8 mouse cellular contexts compared by ENCODE assay signal in genomic region chr14:62760321-62761035, GRCm38 (mm10). TPM values are rescaled to one million over a fixed set of nuclear protein-coding genes. Genes with fewer than 3 reads are reported as not detected.
DNase-seq lines count a peak whose midpoint lies in the region; ATAC-seq and TF ChIP-seq lines count a peak whose summit lies in the region.

No protein-coding gene starts in this region.

- H3K4me1 ChIP-seq in CH12.LX (ENCODE audit: control insufficient read depth in 1 of 2, insufficient read depth in 2 of 2), result peaks cover 0 to 39% of the 10 kb centered on the region in 2 experiments; a peak in 2 of 4 replicates
- no peaks in the 10 kb centered on the region for H3K4me1 ChIP-seq in brown adipose tissue, adult 24 weeks (ENCODE audit: control insufficient read depth, insufficient read depth, insufficient read length, low read length)
- H3K4me1 ChIP-seq in forebrain, embryonic 15.5 days, result peaks cover 17% of the 10 kb centered on the region
- peaks cover 9% of the 10 kb centered on the region; the same call in 1 of the 2 replicates for H3K4me1 ChIP-seq in liver, postnatal 0 days (ENCODE audit: insufficient read depth)
- H3K4me1 ChIP-seq in olfactory bulb, adult 2 months (ENCODE audit: control insufficient read depth, insufficient read depth, low read length), result peaks cover 2% of the 10 kb centered on the region; the same call in 1 of the 2 replicates

- WGBS in forebrain, embryonic 15.5 days, result under 1% methylated on average over 61 of the region's 68 CpGs
- WGBS in liver, postnatal 0 days (ENCODE audit: insufficient replicate concordance), result under 1% methylated on average over 42 of the region's 68 CpGs
- WGBS in olfactory bulb, adult 2 months, result 1% methylated on average over 68 of the region's 68 CpGs

- ATAC-seq in forebrain, embryonic 15.5 days (replicated peaks), result peak; percentile 53
- peak; percentile 10 for ATAC-seq in liver, postnatal 0 days

- no peak for TF ChIP-seq CTCF in CH12.LX (conservative IDR thresholded peaks at IDR 0.05 in 1 of 2, IDR thresholded peaks at IDR 0.05 in 1 of 2; ENCODE audit: low read depth in 2 of 2, low read length in 2 of 2)
- no peak for TF ChIP-seq CTCF in liver, postnatal 0 days (IDR thresholded peaks at IDR 0.05; ENCODE audit: low read depth)
- no peak for TF ChIP-seq CTCF in olfactory bulb, adult 2 months (IDR thresholded peaks at IDR 0.05; ENCODE audit: insufficient read depth, low read depth, low read length)

- no peaks in the 10 kb centered on the region for H3K27me3 ChIP-seq in CH12.LX (replicated peaks)
- no peaks in the 10 kb centered on the region for H3K27me3 ChIP-seq in forebrain, embryonic 15.5 days
- no peaks in the 10 kb centered on the region for H3K27me3 ChIP-seq in liver, postnatal 0 days (ENCODE audit: insufficient read depth, low read length)

- H3K9ac ChIP-seq in CH12.LX (ENCODE audit: insufficient read depth, low read depth), result peak overlapping the region; percentile 94
- peak overlapping the region; percentile 83 for H3K9ac ChIP-seq in forebrain, embryonic 15.5 days (replicated peaks)
- H3K9ac ChIP-seq in liver, postnatal 0 days (replicated peaks), result peak overlapping the region; percentile 99

- H3K27ac ChIP-seq in CH12.LX (ENCODE audit: insufficient read depth, low read depth), result peak overlapping the region; percentile 79
- peak overlapping the region; percentile 89 for H3K27ac ChIP-seq in brown adipose tissue, adult 24 weeks (replicated peaks; ENCODE audit: low read depth, low read length)
- H3K27ac ChIP-seq in forebrain, embryonic 15.5 days (replicated peaks), result peak overlapping the region; percentile 96
- H3K27ac ChIP-seq in liver, postnatal 0 days (ENCODE audit: low read depth), result peak overlapping the region; percentile 100
- H3K27ac ChIP-seq in olfactory bulb, adult 2 months (ENCODE audit: insufficient read depth, low read depth, low read length), result peak overlapping the region; percentile 98

- H3K4me2 ChIP-seq in CH12.LX (ENCODE audit: insufficient read depth, low read depth, poor library complexity, severe bottlenecking), result no peak overlapping the region
- peak overlapping the region; percentile 90 for H3K4me2 ChIP-seq in forebrain, embryonic 15.5 days (replicated peaks)
- H3K4me2 ChIP-seq in liver, postnatal 0 days (ENCODE audit: low read depth, low read length), result peak overlapping the region; percentile 90

- no peak for TF ChIP-seq POLR2A in CH12.LX (IDR thresholded peaks at IDR 0.05; ENCODE audit: low read depth, low read length)
- TF ChIP-seq POLR2A in olfactory bulb, adult 2 months (IDR thresholded peaks at IDR 0.05; ENCODE audit: insufficient read depth, low read depth, low read length), result no peak

- peak overlapping the region; percentile 75 to 91 (median 78) for H3K4me3 ChIP-seq in CH12.LX (replicated peaks in 1 of 3; ENCODE audit: low read depth in 2 of 3, low read length in 2 of 3, poor library complexity in 1 of 3)
- H3K4me3 ChIP-seq in brown adipose tissue, adult 24 weeks (ENCODE audit: insufficient read depth, low read depth, low read length), result peak overlapping the region; percentile 96
- peak overlapping the region; percentile 81 for H3K4me3 ChIP-seq in forebrain, embryonic 15.5 days
- H3K4me3 ChIP-seq in liver, postnatal 0 days (ENCODE audit: low read depth, low read length), result peak overlapping the region; percentile 99
- peak overlapping the region; percentile 100 for H3K4me3 ChIP-seq in olfactory bulb, adult 2 months (ENCODE audit: insufficient read depth, low read depth, low read length)

- TF ChIP-seq EP300 in CH12.LX (IDR thresholded peaks at IDR 0.05; ENCODE audit: low read length), result no peak
- TF ChIP-seq EP300 in liver, postnatal 0 days (IDR thresholded peaks at IDR 0.05; ENCODE audit: low read depth), result no peak

- TF ChIP-seq RAD21 in CH12.LX (IDR thresholded peaks at IDR 0.05; ENCODE audit: low read depth, low read length), result no peak

- in situ Hi-C loops in CH12.LX (cut with MboI; ENCODE audit: low pct_ligation_motif_present, low pct_unique_long_range_greater_than_20kb, low sequenced_read_pairs), result no loop called here

- peaks cover 10% of the 10 kb centered on the region; the same call in 1 of the 2 replicates for H3K79me2 ChIP-seq in CH12.LX (replicated peaks; ENCODE audit: control insufficient read depth, extremely low read depth, insufficient read depth, poor library complexity, severe bottlenecking)

- H3K36me3 ChIP-seq in CH12.LX (replicated peaks in 1 of 2; ENCODE audit: control insufficient read depth in 1 of 2, insufficient read depth in 1 of 2, low read length in 1 of 2), result peaks cover 0 to 14% of the 10 kb centered on the region in 2 experiments
- H3K36me3 ChIP-seq in forebrain, embryonic 15.5 days, result peaks cover 4% of the 10 kb centered on the region; the same call in 1 of the 2 replicates
- peaks cover 7% of the 10 kb centered on the region for H3K36me3 ChIP-seq in liver, postnatal 0 days (replicated peaks; ENCODE audit: insufficient read depth, low read length)

- intact Hi-C loops in heart, postnatal 10 days (cut with DNase I), result loop anchor here (1.0 to 5.0 kb wide), 4 partner anchors 77 to 212 kb away; partner anchors contain the start of gene Wdfy2

- no peaks in the 10 kb centered on the region for H3K9me3 ChIP-seq in CH12.LX (replicated peaks; ENCODE audit: low read length)
- no peaks in the 10 kb centered on the region for H3K9me3 ChIP-seq in forebrain, embryonic 15.5 days
- H3K9me3 ChIP-seq in liver, postnatal 0 days (ENCODE audit: low read length), result no peaks in the 10 kb centered on the region

- DNase-seq in CH12.LX (ENCODE audit: extremely low read depth), result peak; percentile 40
- peak; percentile 76 to 79 for DNase-seq in heart, postnatal 10 days
- DNase-seq in kidney, postnatal 4 days, result peak; percentile 67 to 78
- DNase-seq in liver, postnatal 0 days, result peak; percentile 73
- peak; percentile 72 for DNase-seq in thymus, postnatal 25 days

- dilution Hi-C loops in CH12.LX (cut with MboI; ENCODE audit: extremely low pct_ligation_motif_present, extremely low pct_unique_long_range_greater_than_20kb, low sequenced_read_pairs), result no loop called here

TF ChIP-seq in CH12.LX, 34 proteins besides CTCF, POLR2A, EP300 and RAD21:
- TF ChIP-seq MAZ (IDR thresholded peaks at IDR 0.05; ENCODE audit: low read depth, low read length), result no peak
- 0 out of 2 replicates have a peak, but pooled peaks have one; percentile 13 for TF ChIP-seq MXI1 (IDR thresholded peaks at IDR 0.05; ENCODE audit: low read depth, low read length)

RNA-seq across cellular contexts. Expression of gene Ints6, which starts 0.5 kb away (rescaled TPM):
- total RNA-seq in CH12.LX (2012; rRNA removed) (21.5 and 31.3 TPM in 2 replicates), CH12.LX (2014; rRNA removed) (53.4 and 55.7 TPM in 2 replicates)
- polyA plus RNA-seq in CH12.LX (2012; ENCODE audit: insufficient read length, low read depth), result 41.1 and 44.0 TPM in 2 replicates
- polyA plus RNA-seq in brown adipose tissue, adult 24 weeks (2012; ENCODE audit: insufficient read depth, insufficient read length, missing spikeins), result 7.1 and 9.3 TPM in 2 replicates
- 17.7 and 17.9 TPM in 2 replicates for polyA plus RNA-seq in forebrain, embryonic 15.5 days (2015; fragmentation: Nextera tagmentation; extraction: Ambion mirVana)
- 10 to 100 TPM; 14.3 to 22.4 TPM for total RNA-seq in heart, postnatal 10 days (2021)
- polyA plus RNA-seq in liver, postnatal 0 days (2015; fragmentation: Nextera tagmentation; extraction: Ambion mirVana), result 6.7 and 8.2 TPM in 2 replicates
- not detected in 2 replicates for polyA plus RNA-seq in olfactory bulb, adult 2 months (2012; ENCODE audit: insufficient read depth, insufficient read length, low replicate concordance, missing spikeins)

Comparison
In these comparisons a context has a peak if more than half of its experiments do, and no peak if none do; other contexts are left out.
1. Peak in every context shown above with its lines: DNase-seq, ATAC-seq, H3K4me3 ChIP-seq and H3K27ac ChIP-seq.